Mouse (Mus musculus): Measurements from ENCODE around the gene Vps53.
"Not testable (repeated sequence)": the region's sequence is repeated elsewhere in the genome, so short reads cannot be mapped to it uniquely, and the experiment has no call there.

Gene Vps53

DNA sequence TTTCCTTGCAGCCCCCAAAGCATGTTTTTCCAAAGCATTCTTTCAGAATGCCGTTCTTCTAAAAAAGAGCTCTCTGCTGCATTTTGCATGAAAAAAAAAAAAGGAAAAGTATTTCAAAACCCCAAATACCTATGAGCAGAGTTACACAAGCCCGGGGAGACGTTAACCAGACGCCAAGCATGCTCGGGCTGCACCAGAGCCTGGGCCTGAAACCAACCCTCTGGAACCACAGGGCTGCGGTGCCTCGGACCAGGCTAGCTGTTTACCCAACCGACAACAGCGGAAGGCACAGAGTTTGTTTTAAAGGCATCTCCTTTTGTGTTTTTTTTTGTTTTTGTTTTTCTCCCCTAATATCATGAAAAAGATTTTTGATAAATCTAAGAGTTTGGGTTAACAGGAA is 158.5 kb downstream of the Vps53 start:
- DNase-seq (ENCODE audit: low spot score in 2 of 2): no peak

DNA sequence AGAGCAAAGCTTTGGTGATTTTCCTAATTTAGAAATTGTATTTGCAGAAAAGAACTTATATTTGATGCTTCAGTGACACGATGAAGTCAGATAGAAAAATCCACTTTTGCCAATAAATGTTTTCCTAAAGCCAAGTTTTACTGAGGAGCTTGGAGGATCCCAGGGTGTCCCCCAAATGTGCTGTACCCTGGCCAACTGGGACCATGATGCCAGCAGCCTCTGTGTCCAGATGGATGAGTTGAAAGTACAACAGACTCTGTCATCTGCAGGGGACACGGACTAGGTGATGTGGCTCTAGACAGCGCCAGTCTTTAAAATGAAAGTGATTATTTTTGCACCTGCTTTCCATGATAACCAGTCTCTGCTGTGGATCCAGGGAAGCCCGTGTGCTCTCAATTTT is 159.6 kb downstream of the Vps53 start:
- DNase-seq (ENCODE audit: low spot score in 2 of 2): no peak

DNA sequence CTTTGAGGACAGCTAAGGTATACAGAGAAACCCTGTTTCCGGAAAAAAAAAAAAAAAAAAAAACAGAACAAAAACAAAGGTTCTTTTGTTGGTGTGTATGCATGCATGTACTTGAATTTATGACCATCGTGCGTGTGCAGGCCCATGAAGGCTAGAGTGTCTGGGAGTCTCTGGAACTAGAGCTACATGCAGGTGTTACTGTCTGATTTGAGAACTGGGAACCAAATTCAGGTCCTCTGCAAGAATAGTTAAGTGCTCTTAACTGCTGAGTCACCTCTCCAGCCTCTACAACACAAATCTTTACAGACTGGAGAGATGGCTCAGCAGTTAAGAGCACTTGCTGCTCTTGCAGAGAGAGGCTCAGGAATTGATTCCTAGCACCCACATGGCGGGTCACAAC is 163.6 kb downstream of the Vps53 start:
- DNase-seq (ENCODE audit: low spot score in 2 of 2): no peak

DNA sequence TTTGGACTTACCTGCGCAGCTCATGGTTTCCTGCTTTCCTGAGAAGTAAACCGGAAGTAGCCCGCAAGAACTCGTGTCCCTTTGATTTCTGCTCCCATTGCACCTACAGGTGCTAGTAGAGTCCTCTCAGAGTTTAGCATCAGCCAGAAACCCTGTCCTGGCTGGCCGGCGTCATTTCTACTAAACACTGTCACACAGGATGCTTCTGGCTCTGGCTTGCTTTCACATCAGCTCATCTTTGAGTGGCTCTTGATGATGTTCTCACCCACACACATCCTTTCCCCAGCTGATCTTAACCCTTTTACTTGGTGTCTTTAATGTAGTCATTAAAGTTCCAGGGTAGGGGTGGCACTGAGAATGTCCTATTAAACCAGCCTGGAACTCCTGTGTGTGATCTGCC is 164.2 kb downstream of the Vps53 start:
- DNase-seq (ENCODE audit: low spot score in 2 of 2): no peak

DNA sequence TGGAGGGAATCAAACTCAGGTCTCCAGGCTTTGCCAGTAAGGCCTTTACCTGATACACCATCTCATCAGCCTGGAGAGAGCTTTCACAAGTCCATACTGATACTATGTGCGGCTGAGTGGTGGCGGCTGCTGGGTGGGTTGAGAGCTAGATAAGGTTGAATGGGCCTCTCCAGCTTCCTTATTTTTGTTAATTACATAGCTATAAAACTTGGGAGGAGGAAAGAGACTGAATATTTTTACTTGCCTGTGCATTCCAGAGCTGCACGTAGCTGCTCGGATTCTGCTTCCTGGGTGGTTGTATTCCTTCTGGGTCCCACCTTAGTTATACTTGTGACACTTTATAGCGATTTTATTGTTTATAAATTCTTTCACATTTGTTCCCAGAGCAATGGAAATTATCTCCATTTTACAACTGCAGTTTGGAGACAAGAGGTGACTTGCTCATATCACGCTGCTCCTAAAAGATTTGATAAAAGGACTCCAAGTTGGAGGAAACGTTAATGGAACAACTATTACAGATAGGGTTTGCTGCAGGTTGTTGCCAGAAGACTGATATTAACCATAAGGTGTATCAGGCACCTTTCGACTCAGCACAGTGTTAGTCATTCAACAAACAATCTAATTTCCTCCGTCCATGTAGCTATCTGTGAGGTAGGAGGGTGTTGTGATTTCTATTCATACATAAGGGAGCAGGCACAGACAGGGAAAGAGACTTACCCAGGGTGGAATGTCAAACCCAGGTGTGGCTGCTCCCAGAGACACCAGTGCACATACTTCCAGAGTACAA is 168.4 kb downstream of the Vps53 start:
- DNase-seq (ENCODE audit: low spot score in 2 of 2): no peak

DNA sequence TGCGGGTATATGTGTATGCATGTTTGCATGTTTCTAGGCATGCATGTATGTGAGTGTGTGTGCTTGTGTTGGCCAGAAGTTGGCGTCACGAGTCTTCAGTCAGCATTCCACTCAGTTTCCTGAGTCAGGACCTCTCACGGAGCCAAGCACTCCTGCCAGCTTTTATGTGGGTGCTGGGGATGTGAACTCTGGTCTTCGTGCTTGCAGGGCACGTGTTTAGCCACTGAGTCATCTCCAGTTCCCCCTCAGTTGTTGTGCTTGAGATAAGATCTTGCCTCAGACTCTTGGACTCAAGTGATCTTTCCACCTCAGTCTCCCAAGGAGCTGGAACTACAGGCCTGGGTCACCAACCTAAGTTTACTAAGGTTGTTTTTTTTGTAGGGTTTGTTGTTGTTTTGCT is 170.3 kb downstream of the Vps53 start:
- DNase-seq (ENCODE audit: low spot score in 2 of 2): no peak

DNA sequence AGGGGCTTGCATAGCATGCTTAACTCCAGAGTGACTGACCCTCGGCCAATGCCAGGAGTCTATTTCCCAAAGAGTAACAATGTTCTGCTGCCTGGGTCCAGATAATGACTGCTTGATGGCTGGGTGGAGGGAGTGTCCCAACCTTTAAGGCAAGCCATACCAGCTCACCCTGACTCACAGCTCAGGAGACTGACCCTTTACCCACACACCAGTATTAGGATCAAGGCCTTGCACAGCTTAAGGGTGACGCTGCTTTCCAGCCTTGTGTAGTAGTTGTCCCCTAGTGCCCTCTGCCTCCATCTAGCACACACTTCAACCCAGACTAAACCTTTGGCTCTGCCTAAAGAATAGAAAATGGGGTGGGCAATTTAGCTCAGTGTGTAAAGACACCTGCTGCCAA is 171.3 kb downstream of the Vps53 start:
- no peak for DNase-seq (ENCODE audit: low spot score in 2 of 2)

DNA sequence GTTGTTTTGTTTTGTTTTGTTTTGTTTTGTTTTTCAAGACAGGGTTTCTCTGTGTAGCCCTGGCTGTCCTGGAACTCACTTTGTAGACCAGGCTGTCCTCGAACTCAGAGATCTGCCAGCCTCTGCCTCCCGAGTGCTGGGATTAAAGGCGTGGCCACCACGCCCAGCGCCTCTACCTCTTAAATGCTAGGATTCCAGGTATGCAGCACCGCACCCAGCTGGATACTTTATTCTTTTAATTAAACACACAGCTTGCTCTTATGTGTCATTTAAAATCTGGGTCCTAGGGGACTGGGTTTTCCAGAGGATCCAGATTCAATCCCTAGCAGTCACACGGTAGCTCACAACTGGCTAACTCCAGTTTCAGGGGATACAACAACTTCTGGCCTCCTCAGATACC is 175.2 kb downstream of the Vps53 start:
- not testable (repeated sequence) for DNase-seq (ENCODE audit: low spot score in 2 of 2)

DNA sequence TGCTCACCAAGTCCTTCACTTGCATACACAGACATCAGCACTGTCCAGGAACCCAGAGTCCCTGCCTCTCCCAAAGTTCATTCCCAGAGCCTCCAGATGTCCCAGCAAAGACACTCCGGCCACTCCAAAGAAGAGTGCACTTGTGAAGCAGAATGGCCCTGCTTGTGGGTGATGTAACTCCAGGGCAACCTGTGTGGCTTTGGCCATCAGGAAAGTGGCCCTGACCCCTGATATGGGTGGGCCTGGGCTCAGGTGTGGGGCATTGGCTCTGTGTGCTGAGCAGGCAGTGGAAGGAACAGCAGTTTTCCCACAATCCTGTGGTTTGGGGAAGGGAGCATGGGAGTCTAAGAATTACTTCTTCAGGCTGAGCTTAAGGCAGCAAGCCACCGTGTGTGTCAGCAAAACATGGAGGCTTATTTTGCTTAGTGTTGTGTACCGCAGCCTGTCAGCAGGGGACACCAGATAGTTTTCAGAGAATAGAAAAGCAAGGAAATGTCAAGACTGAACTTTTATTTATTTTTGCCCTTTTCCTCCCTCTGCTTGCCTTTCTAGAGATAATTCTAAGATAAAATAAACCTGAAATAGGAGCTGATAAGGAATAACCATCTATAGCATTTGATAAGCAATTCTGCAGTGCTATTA is 178.1 kb downstream of the Vps53 start:
- DNase-seq (ENCODE audit: low spot score in 2 of 2): peak in 1 of 2 experiments; percentile 12

DNA sequence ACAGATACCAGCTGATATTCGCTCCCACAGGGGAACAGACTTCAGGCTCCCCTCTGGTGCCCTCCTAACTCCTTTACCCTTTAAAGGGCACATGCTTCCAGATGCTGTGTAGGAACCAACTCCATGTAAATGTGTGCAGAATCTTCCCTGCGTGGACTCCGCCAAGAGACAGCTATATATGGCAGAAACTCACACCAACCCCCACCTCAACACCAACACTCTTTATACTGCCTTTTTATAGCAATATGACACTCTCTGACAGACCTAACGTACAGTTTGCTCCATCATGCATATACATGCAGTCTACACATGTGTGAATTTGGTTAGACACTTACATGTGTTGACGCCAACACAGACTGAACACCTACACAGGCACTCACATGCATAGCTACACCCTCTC is 178.7 kb downstream of the Vps53 start:
- peak; percentile 15 to 33 for DNase-seq (ENCODE audit: low spot score in 2 of 2)

DNA sequence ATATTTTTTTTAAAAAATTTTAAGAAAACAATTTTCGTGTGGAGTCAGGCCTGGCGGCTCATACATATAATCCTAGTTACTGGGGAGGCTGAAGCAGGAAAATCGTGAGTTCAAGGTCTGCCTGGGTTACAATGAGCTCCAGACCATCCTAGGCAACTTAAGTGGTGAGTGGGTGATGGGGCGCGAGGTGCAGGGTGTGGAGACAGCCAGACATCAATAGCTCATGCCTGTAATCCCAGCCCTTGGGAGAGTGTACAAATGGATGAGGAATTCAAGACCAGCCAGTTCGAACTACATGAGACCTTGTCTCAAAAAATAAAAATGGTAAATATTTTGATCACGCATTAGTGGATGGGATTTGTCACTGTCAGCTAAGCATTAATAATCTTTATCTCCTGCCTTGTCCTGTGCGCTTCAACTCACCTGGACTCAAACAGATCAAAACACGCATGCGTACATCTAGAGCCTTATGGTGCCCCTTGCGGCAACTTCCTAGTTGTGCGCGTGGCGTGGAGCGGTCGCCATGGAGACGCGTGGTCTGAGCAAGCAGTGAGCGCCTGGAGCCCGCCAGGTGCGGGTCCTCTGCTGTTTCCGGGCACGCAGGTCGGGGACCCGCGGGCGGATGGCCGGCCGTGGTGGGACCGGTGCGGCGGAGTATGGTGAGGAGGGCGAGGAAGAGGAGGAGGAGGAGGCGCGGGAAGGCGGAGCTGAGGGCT is 179.8 kb downstream of the Vps53 start, which contains the start of gene 1700016K19Rik:
Gene 1700016K19Rik (plus strand): TSS at position 473 of the 716 bp plus-strand sequence.
- DNase-seq (ENCODE audit: low spot score in 2 of 2): peak; percentile 79 to 87
